Mouse (Mus musculus) cortical plate, adult 2 months (tissue): Measurements from ENCODE around the gene Ddx42.

ENCODE experiments used
- CTCF ChIP-seq: fragments of 200-500 bp; IDR thresholded peaks from 2 replicates; pipeline ENCODE4 v1.5.1; 2011; ENCODE audit warnings: mild to moderate bottlenecking, control low read depth, low read length; ENCODE audit not compliant: insufficient read depth; ENCODE audit errors: extremely low read depth
- POLR2A ChIP-seq: fragments of 200-500 bp; IDR thresholded peaks from 2 replicates; pipeline ENCODE4 v1.6.1; 2011; ENCODE audit warnings: mild to moderate bottlenecking, low read length, control low read depth; ENCODE audit not compliant: insufficient read depth; ENCODE audit errors: extremely low read depth

DNA sequence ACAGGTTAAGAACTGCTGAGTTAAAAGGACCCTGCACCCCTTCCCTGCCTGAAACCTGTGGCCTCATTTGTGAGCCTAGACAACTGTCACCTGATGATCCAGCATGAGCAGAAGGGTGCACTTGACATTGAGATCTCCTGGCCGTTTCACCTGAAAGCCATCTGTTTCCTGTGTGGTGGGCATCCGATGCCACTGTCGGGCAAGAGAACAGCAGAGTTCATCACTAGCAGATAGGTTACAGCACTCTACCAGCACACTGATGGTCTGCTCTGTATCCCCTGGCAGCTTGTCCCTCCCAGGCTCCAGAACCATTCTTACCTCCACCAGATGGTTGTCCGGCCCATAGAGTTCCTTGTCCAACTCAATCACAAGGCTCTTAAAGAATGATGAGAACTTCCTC is 48.8 kb downstream of the Ddx42 start:
- TF ChIP-seq CTCF (no peak), POLR2A (no peak)
